Mouse (Mus musculus) embryo, embryonic 10 days (tissue): ENCODE measurements at regions not wholly inside any gene's neighbourhood (a gene's known extent, or its start where the extent isn't known, plus 50 kb on each side); places are given as distances from the start of the nearest gene placed in this dataset.

Experiments
- DNase-seq: peaks from one replicate; pipeline ENCODE4 v3.0.0-alpha.2; 2015; ENCODE audit warnings: low spot score

GRCm38 (mm10) chr9:52841105-52841504, 161.5 kb upstream of the AI593442 start:
- no peak for DNase-seq

GRCm38 (mm10) chr9:52839996-52840395, 160.4 kb upstream of the AI593442 start:
- no peak for DNase-seq

- DNase-seq: no peak
These were observed 156.6 kb upstream of the AI593442 start for GRCm38 (mm10) chr9:52836151-52836630.

- DNase-seq: no peak
These were observed 156.0 kb upstream of the AI593442 start for GRCm38 (mm10) chr9:52835481-52836150.

- no peak for DNase-seq
These were observed 147.2 kb upstream of the AI593442 start for GRCm38 (mm10) chr9:52826781-52827180.

- DNase-seq: no peak
These were observed 136.7 kb upstream of the AI593442 start for GRCm38 (mm10) chr9:52816309-52816708.

- no peak for DNase-seq
These were observed 123.4 kb upstream of the AI593442 start for GRCm38 (mm10) chr9:52802969-52803368.

- DNase-seq: no peak
These were observed 122.2 kb upstream of the AI593442 start for GRCm38 (mm10) chr9:52801801-52802200.

GRCm38 (mm10) chr9:52800476-52800875, 120.9 kb upstream of the AI593442 start:
- DNase-seq: no peak

- DNase-seq: no peak
These were observed 113.0 kb upstream of the AI593442 start for GRCm38 (mm10) chr9:52792596-52792995.

GRCm38 (mm10) chr9:52782520-52782919, 102.9 kb upstream of the AI593442 start:
- no peak for DNase-seq

GRCm38 (mm10) chr9:52776542-52776941, 97.0 kb upstream of the AI593442 start:
- peak; percentile 52 for DNase-seq

- no peak for DNase-seq
These were observed 95.7 kb upstream of the AI593442 start for GRCm38 (mm10) chr9:52775232-52775631.

GRCm38 (mm10) chr9:52768056-52768455, 88.5 kb upstream of the AI593442 start:
- DNase-seq: no peak

- no peak for DNase-seq
These were observed 86.2 kb upstream of the AI593442 start for GRCm38 (mm10) chr9:52765809-52766208.

- DNase-seq: no peak
These were observed 83.3 kb upstream of the AI593442 start for GRCm38 (mm10) chr9:52762836-52763235.

GRCm38 (mm10) chr9:52761257-52761656, 81.7 kb upstream of the AI593442 start:
- no peak for DNase-seq

GRCm38 (mm10) chr9:52748366-52748765, 68.8 kb upstream of the AI593442 start:
- no peak for DNase-seq

- no peak for DNase-seq
These were observed 59.0 kb upstream of the AI593442 start for GRCm38 (mm10) chr9:52738560-52739100.
